Mouse (Mus musculus): ENCODE measurements around the gene Fn3krp.

DNA sequence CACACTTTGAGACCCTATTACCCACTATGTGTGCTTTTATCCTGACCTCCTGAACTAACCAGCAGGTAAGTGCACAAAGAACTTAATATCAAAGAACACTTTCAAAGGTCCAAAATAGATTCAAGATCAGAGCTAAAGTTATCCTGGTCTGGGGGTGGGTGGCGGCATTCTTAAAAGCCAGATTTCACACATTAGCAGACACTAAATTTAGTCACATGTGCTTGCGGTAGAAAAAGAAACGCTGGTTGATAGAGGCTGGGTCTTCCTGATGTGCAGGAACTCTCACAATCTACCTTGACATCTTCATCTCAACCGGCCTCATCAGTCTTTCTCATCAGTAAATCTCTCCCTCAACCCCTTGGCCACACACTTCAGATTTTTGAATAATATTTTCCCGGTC lies 6.4 kb upstream of the Fn3krp start:
- TF ChIP-seq POLR2A (IDR thresholded peaks at IDR 0.05; ENCODE audit: low read depth, low read length) = no peak
- no peak for TF ChIP-seq CTCF (conservative IDR thresholded peaks at IDR 0.05; ENCODE audit: insufficient read depth, insufficient read length, low read depth, low read length)

Measured in kidney, adult 2 months (tissue).